Mouse (Mus musculus): ENCODE measurements around the gene Gbp2b.
"Not testable (repeated sequence)": the region's sequence is repeated elsewhere in the genome, so short reads cannot be mapped to it uniquely, and the experiment has no call there.

Gbp2b gene

GRCm38 (mm10) chr3:142594547-142594946 lies at the start of gene Gbp2b:
TSS of gene Gbp2b (plus strand) at chr3:142594847.
- DNase-seq (ENCODE audit: low spot score): no peak

- DNase-seq (ENCODE audit: low spot score): no peak
Measured at GRCm38 (mm10) chr3:142546690-142547089, 48.0 kb upstream of the Gbp2b start.

GRCm38 (mm10) chr3:142550052-142550676 lies 44.5 kb upstream of the Gbp2b start:
- no peak for DNase-seq (ENCODE audit: low spot score)

GRCm38 (mm10) chr3:142554601-142555000 lies 40.0 kb upstream of the Gbp2b start:
- DNase-seq (ENCODE audit: low spot score): no peak

GRCm38 (mm10) chr3:142555623-142556022 lies 39.0 kb upstream of the Gbp2b start:
- DNase-seq (ENCODE audit: low spot score): no peak

- no peak for DNase-seq (ENCODE audit: low spot score)
Measured at GRCm38 (mm10) chr3:142559632-142560228, 34.9 kb upstream of the Gbp2b start, which contains the start of gene Gbp3. TSS of gene Gbp3 (plus strand) at chr3:142560026.

- peak; percentile 80 for DNase-seq (ENCODE audit: low spot score)
Measured at GRCm38 (mm10) chr3:142560296-142560948, 34.2 kb upstream of the Gbp2b start.

GRCm38 (mm10) chr3:142561045-142561646 lies 33.5 kb upstream of the Gbp2b start:
- no peak for DNase-seq (ENCODE audit: low spot score)

GRCm38 (mm10) chr3:142561666-142562065 lies 33.0 kb upstream of the Gbp2b start:
- no peak for DNase-seq (ENCODE audit: low spot score)

- not testable (repeated sequence) for DNase-seq (ENCODE audit: low spot score)
Measured at GRCm38 (mm10) chr3:142567490-142567889, 27.2 kb upstream of the Gbp2b start.

GRCm38 (mm10) chr3:142570738-142571137 lies 23.9 kb upstream of the Gbp2b start:
- DNase-seq (ENCODE audit: low spot score): no peak

- DNase-seq (ENCODE audit: low spot score): no peak
Measured at GRCm38 (mm10) chr3:142577108-142577507, 17.5 kb upstream of the Gbp2b start.

- no peak for DNase-seq (ENCODE audit: low spot score)
Measured at GRCm38 (mm10) chr3:142578342-142578741, 16.3 kb upstream of the Gbp2b start.

GRCm38 (mm10) chr3:142583067-142583466 lies 11.6 kb upstream of the Gbp2b start:
- DNase-seq (ENCODE audit: low spot score): no peak

- DNase-seq (ENCODE audit: low spot score): no peak
Measured at GRCm38 (mm10) chr3:142587386-142587785, 7.3 kb upstream of the Gbp2b start.

GRCm38 (mm10) chr3:142588888-142589287 lies 5.8 kb upstream of the Gbp2b start:
- DNase-seq (ENCODE audit: low spot score): no peak

GRCm38 (mm10) chr3:142590431-142591067 lies 4.1 kb upstream of the Gbp2b start:
- no peak for DNase-seq (ENCODE audit: low spot score)

GRCm38 (mm10) chr3:142597923-142598322 lies 3.3 kb downstream of the Gbp2b start:
- no peak for DNase-seq (ENCODE audit: low spot score)

GRCm38 (mm10) chr3:142601675-142602074 lies 7.0 kb downstream of the Gbp2b start:
- DNase-seq (ENCODE audit: low spot score): no peak

GRCm38 (mm10) chr3:142618658-142619057 lies 24.0 kb downstream of the Gbp2b start:
- no peak for DNase-seq (ENCODE audit: low spot score)

GRCm38 (mm10) chr3:142619606-142620005 lies 25.0 kb downstream of the Gbp2b start:
- DNase-seq (ENCODE audit: low spot score): no peak

Data from ovary, adult 18-20 months (tissue).